Mouse (Mus musculus) frontal cortex, postnatal 36 days (tissue): Measurements from ENCODE around the gene Fam217a.
"Not testable (repeated sequence)": the region's sequence is repeated elsewhere in the genome, so short reads cannot be mapped to it uniquely, and the experiment has no call there.

Source experiments
- DNase-seq, 2 experiments: peaks; one replicate each; pipeline ENCODE4 v3.0.0; 2022; ENCODE audit warnings: low spot score in 2 of 2

Fam217a gene

DNA sequence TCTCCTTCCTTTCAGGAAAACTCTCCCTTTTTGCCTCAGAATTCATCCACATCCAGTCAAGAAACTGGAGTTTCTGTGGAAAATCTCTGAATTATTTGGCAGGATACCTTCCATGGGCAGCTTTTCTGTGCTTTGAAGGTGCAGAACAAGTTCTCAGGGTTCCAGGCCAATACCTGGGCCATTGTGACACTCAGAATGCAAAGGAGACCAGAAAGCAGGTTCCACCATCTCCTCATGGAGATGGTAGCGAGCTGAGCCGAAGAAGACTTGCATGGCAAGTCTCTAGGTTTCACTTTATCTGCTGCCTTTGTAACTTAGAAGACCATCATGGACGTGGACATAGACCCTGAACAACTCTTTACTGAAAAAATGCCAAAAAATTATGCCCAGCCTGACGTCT lies at the start of gene Fam217a, which contains the start of gene 4933417A18Rik:
Fam217a (minus strand) TSS at position 101 of the 400 bp plus-strand sequence.
4933417A18Rik (plus strand) TSS at position 200 of the 400 bp plus-strand sequence.
- DNase-seq: no peak

DNA sequence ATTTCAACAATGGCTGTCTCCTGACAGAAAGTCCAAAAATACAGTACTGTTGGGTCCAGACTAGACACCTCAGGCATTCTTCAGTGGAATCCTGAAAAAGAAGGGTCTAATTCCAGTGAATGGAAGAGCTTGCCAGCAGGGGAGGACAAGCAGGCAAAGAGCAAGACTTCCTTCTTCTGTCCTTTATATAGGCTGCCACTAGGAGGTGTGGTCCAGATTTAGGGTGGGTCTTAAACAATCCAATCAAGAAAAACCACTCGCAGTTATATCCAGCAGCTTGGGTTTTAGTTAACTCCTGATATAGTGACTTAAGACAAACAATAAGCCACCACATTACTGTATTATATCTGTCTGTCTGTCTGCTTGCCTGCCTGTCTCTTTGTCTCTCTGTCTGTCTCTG lies 49.7 kb upstream of the Fam217a start:
- DNase-seq: no peak

DNA sequence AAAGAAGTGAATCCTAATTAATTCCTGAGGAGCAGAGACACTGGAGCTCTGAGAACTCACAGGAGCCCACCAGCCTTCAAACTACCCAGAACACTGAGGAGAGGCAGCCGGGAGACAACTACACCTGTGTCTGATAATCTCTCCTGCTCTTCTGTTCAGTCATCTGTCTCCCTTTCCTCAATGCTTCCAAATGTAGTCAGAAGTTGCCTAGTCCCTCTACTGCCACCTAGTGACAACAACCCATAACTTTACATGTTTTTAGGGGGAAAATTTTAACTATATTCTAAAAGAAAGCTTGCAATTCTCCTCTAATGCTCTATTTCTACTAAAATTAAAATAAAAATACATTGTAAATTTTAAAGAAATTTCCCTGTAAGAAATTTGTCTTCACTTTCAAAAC lies 49.0 kb upstream of the Fam217a start:
- no peak for DNase-seq

DNA sequence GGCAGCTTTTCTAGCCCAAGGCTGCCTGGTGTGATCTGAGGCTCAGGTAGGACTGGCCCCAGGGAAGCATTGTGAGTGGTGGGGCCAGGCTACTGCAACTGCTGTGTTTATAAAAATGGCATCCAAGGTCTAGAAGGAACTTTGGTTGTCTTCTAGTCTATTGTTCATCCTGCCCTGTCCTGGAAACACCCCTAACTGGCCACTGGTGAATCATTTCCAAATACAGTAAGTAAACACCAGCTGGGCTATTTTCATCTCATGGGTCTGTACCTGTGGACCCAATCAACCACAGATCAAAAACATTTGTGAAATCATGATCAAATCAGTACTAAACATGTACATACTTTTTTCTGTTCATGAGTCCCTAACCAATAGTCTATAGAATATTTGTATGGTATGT lies 48.3 kb upstream of the Fam217a start:
- not testable (repeated sequence) for DNase-seq

DNA sequence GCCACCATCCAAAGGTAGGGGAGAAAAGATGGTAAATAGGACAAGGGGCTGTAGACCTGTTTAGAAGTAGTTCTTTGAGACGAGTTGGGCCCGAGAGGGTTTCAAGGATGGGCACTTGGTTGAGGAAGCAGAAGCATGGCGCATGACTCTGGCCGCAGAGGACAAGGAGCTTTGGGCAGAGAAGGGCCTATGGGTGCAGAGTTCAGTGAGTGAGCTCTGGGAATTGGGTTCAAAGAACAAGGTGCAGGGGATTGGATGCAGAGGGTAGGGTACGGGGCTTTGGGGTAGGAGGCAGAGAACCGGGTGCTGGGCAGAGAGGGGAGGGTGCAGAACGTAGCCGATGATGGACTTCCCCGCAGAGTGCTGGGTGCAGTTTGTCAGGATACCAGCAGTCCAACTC lies 41.5 kb upstream of the Fam217a start:
- DNase-seq: not testable (repeated sequence)

DNA sequence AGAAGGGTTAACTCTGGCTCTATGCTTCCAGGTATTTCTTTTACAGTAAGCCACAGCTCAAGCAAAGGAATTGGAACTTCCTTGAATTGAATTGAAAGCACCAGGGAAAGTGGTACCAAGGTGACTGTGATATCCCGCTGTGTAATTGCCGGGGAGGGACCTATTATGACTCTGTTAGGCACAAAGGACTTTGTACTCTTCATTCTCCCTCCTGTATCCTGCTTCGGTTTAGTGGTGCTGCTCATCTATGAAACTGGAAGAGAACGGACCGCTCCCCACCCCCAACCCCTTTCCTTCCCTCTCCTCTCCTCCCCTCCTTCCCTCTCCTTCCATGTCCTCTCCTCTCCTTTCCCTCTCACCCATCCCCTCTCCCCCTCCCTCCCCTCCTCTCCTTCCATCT lies 40.8 kb upstream of the Fam217a start:
- DNase-seq: no peak

DNA sequence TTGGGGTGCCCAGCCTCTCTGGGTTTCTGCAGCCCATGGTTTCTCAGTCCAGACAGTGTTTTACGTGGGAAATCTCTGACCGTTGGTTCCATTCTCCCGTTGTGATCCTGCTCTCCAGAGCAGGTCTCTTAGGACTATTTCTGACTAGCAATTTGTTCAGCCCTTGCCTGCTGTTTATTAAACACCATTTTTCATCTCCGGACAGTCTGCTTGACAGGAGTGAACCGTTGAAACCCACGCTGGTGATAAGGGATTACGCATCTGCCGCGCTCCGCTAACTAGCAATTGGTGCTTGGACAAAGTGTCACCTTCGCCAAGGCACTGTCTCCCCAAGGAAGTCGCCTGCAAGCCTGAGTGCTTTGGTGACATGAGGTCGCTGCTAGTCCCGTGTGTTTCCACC lies 40.3 kb upstream of the Fam217a start:
- peak in 1 of 2 experiments; percentile 4 for DNase-seq

DNA sequence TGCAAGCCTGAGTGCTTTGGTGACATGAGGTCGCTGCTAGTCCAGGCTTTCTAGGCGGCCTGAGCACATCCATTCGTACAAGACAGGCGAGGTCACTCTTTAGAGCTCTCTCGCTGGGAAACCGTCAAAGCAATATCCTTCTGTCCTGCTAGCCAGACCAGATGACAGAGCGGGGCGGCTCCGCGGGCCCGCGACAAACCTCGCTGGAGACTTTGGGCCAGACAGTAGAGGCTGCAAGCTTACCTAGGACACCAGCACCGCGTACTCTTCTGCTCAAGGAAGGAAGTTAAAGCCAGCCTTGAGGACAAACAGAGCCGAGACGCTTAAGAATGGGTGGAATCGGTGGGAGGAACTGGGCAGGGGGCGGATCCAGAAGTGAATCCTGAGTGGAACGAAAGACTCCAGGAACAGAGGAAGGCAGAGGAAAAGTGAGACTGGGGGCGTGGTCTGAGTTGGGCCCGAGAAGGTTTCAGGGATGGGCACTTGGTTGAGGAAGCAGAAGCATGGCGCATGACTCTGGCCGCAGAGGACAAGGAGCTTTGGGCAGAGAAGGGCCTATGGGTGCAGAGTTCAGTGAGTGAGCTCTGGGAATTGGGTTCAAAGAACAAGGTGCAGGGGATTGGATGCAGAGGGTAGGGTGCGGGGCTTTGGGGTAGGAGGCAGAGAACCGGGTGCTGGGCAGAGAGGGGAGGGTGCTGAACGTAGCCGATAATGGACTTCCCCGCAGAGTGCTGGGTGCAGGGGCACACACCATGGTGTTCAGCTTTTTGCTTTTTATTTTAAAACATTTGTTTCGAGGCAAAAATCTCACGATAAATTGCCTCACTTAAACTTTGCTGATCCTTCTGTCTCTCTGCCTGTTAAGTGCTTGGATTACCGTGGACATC lies 39.6 kb upstream of the Fam217a start, which contains the start of gene Eci3:
Eci3 (minus strand) TSS at position 300 of the 887 bp plus-strand sequence.
- DNase-seq: peak in 1 of 2 experiments; percentile 6

DNA sequence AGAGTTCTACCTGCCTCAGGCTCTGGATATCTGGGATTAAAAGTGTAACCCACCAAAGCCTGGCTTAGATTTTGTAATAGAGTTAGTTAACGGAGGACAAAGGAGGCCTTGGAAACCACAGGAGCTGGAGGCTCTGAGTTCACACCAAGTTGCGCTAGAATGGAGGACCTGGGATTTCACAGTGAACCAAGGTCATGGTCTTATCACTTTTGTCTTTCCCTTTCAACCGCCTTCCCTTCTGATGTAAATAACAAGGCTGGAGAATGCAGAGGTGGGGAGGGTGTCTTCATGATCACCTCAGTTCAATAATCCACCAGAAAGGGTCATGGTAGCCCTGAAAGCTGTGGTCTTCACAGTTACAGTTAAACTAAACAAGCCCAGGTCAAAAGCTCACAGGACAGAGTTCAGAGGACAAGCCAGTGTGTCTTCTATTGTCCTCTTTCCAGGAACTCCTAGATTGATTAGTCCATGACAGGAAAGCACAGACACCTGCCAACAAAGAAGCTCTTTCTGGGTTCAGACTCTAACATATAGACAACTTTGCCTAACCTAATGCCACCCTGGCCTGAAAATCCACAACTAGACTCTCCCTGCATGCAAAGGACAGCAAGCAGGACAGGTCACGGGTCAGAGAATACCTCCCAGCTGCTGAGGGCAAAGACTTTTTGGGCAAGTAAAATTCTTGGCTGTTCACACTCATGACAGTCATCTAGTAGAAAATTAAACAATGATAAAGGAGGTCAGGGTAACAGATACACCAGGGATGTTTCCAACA lies 37.1 kb upstream of the Fam217a start:
- DNase-seq: no peak

DNA sequence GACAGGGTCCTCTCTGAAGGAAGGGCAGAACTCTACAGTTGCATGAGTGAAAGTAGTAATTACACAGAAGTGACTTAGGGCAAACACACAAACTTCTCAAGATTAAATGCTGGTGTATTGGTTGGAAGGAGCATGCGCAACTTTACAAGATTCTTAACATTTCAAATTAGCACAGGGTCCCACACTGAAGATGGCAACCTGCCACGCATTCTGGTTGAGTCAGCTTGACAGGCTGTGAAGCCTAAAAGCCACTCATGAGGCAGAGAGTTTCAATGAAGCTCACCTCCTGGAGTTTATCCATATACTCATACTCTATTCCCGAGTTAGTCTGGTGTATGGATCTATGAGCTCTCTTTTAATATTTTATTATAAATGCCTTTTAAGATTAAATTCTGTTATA lies 34.0 kb upstream of the Fam217a start:
- not testable (repeated sequence) for DNase-seq

DNA sequence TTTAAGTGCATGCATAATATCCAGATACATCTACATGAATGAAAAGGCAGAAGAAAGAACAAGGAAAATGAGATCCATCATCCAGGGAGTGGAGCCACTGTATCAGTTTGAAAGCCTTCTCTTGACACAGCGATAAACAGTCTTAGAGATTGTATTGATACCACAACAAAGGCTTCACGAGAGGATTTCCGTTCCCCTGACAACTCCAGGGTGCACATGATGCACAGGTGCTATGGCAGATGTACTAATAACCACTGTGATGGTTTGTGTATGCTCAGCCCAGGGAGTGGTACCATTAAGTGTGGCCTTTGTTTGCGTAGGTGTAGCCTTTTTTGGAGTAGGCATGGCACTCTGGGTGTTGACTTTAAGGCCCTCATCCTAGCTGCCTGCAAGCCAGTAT lies 32.8 kb upstream of the Fam217a start:
- DNase-seq: no peak

DNA sequence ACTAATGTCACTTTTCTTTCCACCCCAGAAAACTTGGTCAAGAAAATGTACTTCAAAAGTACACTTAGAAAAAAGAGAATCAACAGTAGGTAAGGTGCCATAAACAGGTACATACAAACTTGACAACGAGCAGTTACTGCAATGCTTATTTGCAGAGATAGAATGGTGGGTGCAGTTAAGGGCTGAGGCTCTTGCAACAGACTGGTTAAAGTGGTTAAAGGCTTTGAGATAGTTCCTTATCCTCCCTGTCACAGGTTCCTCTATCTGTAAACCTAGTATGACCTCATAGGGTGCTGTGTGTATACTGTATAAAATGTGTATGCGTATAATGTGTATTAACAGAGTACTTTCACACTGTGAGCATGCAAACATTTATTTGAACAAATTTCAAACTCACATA lies 27.3 kb upstream of the Fam217a start:
- DNase-seq: not testable (repeated sequence)

DNA sequence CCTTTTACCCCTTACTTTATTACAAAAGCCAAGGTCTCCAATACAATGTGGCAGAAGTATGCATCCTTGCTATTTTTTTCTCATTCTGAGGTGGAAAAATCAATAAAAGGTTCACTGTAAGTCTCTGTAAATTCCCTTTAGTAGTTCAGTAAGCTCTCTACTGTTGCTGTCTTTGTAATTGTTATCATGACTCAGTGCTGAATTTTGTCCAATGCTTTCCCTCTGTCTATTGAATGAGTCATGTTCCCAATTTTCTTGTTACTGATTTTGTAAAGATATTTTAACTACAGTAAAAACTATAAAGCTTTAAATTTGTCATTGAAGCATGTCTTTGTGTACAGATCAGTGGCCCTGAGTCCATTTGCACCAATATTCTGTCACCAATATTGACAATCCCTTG lies 18.3 kb upstream of the Fam217a start:
- DNase-seq: no peak

DNA sequence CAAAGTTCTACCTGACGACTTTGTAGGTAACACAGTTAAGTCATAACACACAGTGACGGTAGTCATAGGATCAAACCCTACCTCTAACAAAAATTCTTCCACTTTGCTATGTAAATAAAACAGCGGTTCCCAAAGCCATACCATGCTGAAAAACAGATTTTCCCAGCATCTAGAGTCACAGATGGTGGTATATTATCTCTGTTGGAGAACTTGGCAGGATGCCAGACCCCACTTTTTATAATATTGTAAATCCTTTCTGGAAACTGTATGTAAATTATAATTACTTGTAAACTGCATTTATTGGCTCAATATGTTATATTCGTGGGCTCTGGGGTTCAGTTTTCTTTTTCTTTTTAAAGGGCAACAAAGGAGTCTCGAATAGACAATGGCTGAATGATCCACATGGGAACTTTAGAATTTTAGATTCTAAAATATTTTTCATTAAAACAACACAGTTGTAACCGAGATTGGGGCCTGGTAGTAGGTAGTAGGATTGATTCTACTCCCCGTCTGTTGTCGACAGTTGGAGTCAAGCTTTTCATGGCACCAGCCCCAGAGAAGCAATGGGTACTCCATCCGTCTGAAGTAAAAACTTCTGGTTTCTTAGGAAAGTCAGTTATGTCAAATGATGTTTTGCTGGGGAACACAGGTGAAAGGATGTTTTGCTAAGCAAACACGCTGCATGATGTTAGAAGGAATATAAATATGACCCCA lies 11.0 kb upstream of the Fam217a start:
- DNase-seq: peak in 1 of 2 experiments; percentile 16

DNA sequence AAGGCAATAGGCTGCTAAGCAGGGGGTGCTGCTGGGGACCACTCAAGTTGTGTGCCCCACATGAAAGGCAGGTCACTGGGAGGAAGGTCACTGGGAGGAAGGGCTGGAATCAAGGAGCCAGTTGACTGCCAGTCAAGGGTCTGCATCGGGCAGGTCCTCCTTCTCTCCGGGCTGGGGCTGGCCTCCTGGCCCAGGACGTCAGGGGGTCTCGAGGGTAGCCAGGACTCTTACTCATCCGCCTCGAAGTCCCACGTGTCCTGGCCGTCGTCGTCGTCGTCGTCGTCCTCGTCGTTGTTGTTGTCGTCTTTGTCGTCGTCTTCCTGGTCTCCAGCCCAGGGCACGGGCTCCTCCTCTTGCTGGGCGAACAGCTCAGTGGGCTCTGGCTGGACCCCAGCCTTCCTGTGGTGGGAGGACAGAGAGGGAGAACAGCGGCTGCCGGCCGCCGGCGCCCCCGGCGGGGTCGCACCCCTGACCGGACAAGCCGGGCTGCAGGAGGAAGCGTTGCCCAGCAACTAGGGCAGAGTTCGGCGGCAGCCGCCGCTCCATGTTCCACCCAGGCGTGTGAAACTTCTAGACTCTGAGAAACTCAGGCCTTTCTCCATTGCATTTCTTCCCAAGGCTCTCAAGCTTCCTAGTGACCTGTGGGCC lies 7.5 kb downstream of the Fam217a start:
- DNase-seq: no peak

DNA sequence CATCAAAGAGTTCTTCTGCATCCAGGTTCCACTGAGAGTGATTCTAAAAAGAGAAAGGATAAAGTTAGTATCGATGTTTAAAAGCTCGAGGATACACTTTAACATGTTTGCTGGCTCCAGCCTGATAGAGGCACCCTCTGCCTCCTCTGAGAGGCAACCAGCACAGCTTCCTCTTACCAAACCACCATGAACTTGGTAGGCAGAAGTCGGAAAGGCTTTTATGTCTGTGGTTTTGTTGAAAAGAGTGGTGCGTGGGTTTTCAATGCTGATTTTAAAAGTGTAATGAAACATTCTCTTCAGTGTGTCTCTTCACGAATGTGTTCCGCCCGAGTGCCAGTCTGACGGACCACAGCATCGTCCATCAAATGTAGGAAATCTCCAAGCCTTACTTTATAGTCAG lies 9.5 kb downstream of the Fam217a start:
- no peak for DNase-seq

DNA sequence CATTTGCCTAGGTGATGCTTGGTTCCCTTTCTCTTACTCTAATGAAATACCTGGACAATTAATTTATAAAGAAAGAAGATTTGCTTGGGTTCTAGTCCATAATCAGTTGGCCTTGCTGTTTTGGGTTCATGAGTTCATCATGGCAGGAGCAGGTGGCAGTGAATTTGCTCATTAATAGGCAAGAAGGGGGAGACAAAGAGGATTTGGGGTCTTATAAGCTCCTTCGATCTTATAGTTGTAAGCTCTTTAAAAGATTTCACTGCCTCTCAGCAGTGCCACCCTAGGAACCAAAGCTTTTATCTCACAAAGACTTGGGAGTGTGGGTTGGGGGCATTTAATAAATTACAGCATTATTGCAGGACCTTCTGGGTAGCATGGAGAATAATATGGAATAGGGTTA lies 31.2 kb downstream of the Fam217a start:
- DNase-seq: no peak

DNA sequence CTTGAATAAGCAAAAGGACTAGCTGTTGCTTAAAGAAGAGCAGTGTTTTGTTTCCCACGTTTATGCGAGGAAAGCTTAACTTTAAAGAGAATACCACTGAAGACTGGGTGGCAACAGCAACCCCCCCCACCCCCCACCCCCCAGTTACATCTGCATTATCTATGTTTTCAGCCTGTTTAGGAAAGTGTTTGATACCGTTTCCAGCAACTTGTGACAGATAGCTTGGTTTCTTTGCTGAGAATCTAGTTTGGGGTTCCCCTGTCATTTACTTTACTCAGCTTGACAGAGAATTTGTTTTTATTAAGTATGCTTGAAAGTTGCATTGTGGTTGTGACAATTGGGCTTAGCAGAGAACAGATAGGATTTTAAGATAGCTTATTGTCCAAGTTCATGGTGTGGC lies 47.6 kb downstream of the Fam217a start:
- DNase-seq: no peak

DNA sequence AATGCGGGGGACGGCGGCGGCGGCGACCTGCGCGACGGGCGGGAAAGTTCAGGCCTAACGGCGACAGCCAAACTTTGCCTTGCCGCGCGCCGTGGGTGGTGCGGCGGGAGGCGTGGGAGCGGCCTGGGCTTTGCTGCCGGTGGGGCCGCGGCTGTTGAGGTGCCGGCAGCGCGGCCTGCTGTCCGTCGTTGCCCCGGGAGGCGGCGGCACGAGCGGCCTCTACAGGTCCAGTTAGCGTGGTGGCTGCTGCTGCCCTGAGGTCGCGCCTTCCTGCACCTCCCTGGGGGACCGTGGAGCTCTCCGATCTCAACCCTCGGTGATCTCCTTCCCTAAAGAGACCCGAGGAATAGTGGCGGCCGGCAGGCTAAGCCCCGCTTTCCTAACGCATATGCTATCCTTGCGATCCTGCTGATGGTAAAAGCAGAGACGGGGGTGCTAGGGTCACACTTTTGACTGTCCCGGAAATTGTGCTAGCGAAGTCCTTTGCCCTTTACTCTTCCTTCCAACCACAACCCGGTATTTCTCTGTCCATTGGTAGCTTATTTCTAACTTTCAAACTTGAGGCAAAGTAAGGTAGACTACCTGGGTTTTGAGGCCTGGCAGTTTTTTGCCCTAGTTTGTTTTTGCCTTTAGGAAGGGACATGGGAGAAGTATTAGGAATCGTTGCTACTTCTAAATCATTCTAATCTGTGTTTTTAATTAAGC lies 48.2 kb downstream of the Fam217a start:
- no peak for DNase-seq

DNA sequence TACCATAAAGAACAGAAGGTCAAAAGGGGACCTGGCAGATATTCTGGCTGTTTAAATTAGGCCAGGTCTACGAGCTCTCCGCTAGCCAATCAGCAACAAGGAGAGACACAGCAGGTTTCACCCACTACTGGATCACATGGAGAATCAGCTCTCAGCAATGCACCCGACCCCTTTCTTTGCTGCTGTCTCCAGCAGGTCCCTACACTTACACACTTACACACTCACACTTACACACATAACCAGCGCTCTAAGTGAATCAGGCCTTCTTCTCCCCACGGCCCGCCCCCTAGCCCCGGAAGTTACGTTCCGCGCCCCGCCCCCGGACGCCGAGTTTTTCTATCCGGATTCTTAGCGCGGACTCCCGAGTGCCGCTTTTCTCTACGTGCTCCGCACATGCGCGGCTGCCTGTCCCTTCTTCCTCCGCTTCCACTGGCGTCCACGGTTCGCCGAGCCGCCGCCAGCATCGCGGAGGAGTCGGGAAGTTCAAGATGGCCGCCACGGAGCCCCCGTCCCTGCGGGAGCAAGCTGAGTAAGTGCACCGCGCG lies 48.9 kb downstream of the Fam217a start, which contains the start of gene Prpf4b:
Prpf4b (plus strand) TSS at position 137 of the 545 bp plus-strand sequence.
- DNase-seq: peak; percentile 95 to 96
